Mouse (Mus musculus): ENCODE data around the gene Hps3. TPM values are rescaled to one million over a fixed set of nuclear protein-coding genes. Genes with fewer than 3 reads are reported as not detected.
"Not testable (repeated sequence)": the region's sequence is repeated elsewhere in the genome, so short reads cannot be mapped to it uniquely, and the experiment has no call there.

The Hps3 gene
- polyA plus RNA-seq, 1 experiment from 2014 or later = 9.1 TPM

DNA sequence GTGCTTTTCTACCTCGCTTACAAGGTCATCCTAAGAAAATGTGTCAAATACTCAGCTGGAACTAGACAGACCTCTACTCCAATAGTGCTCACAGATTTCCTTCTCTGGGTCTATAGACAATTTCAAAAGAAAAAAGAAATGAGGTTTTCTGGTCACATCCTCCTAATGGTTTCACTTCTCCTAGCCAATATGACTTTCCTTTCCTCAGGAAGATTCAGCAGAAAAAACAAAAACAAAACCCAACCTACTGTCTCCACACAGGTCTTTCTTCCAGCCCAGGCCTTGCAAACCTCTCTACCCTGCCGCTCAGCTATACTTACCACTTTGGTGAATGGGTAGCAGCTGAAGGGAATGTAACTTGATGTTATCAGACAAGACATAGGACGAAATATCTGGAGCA lies 6.5 kb downstream of the Hps3 start:
- Histone ChIP-seq H3K4me1 (replicated peaks) (peaks cover 2% of the 10 kb centered on the region), H3K9ac (no peak overlapping the region), H3K27me3 (no peaks in the 10 kb centered on the region), H3K9me3 (replicated peaks) (no peaks in the 10 kb centered on the region), H3K27ac (no peak overlapping the region), H3K36me3 (peaks cover 31% of the 10 kb centered on the region), H3K4me2 (no peak overlapping the region), H3K4me3 (no peak overlapping the region)
- ATAC-seq (replicated peaks; ENCODE audit: insufficient number of reproducible peaks, insufficient read depth, low FRiP score, low read depth) = no peak
- WGBS = 93% methylated on average over 3 of the region's 3 CpGs

DNA sequence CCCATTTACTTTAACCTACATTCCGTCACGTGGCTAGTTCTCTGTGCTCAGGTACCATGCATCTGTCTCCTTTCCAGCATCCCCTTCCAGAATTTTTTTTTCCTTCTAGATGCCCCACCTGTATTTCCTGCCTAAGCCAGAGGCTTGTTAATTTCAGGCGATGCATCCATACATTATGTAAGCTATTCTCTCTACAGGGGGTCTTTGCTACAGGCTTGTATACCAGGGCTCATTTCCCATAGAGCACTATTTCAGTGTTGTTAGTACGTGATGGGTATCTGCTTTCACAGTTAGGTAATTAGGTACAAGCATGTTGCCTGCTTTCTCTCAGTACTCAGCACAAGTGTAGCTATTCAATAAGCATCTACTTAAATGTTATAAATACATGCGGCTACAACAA lies 7.3 kb downstream of the Hps3 start:
- Histone ChIP-seq H3K9ac (no peak overlapping the region), H3K4me1 (replicated peaks) (no peaks in the 10 kb centered on the region), H3K36me3 (peaks cover 39% of the 10 kb centered on the region), H3K27ac (no peak overlapping the region), H3K4me2 (no peak overlapping the region), H3K27me3 (no peaks in the 10 kb centered on the region), H3K9me3 (replicated peaks) (no peaks in the 10 kb centered on the region), H3K4me3 (no peak overlapping the region)
- no peak for ATAC-seq (replicated peaks; ENCODE audit: insufficient number of reproducible peaks, insufficient read depth, low FRiP score, low read depth)
- WGBS = 92% methylated on average over 5 of the region's 5 CpGs

DNA sequence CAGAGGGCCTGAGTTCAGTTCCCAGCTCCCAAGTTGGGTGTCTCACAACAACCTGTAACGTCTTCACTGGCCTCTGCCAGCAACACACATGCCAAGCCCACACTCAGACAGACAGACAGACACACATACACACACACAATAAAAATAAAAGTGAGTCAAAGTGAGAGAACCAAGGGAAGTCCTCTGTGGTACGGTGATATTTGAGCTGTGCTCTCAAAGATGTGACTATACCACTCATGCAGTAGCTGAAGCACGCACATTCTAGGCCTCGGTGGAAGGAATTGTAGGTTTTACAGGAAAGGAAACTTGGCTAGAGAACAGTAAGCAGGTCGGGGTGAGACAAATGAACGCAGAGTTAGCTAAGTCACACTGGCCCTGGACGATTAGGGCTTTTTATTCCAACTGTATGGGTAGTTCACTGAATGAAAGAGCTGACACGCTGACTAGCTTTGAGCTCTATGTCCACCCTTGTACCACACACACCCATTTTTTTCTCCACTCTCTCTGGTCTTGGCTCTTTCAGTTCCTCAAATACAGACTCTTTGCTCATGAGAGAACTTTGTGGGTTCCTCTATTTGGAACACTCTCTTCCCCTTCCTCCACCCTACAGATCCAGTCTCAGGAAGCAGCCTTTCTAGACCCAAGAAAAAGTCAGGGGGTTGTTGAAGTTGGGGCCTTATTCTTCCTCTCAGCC lies 8.0 kb downstream of the Hps3 start:
- WGBS = 86% methylated on average over 8 of the region's 8 CpGs
- Histone ChIP-seq H3K9me3 (replicated peaks) (no peaks in the 10 kb centered on the region), H3K4me1 (replicated peaks) (no peaks in the 10 kb centered on the region), H3K27me3 (no peaks in the 10 kb centered on the region), H3K9ac (no peak overlapping the region), H3K4me2 (no peak overlapping the region), H3K4me3 (no peak overlapping the region), H3K36me3 (peaks cover 44% of the 10 kb centered on the region), H3K27ac (no peak overlapping the region)
- ATAC-seq (replicated peaks; ENCODE audit: insufficient number of reproducible peaks, insufficient read depth, low FRiP score, low read depth) = no peak

DNA sequence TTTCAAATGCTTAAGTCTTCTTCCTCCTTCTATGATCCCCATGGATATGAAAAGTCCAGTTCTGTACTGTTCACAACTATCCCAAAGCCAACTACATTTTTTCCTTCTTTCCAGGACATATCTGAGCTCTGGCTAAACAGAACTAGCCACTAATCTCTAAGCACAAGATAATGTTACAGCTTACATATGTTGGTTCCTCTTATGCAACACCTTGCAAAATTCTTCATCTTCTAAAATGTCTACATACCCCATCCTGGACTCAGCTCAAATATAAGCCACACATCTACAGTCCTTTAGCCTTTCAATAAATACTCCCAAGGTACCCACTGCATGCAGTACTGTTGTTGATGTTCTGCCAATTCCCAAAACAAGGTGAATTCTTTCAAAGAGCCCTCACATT lies 8.6 kb downstream of the Hps3 start:
- no peak for ATAC-seq (replicated peaks; ENCODE audit: insufficient number of reproducible peaks, insufficient read depth, low FRiP score, low read depth)
- no peaks in the 10 kb centered on the region for H3K27me3 ChIP-seq
- H3K36me3 ChIP-seq = peaks cover 46% of the 10 kb centered on the region
- no peak overlapping the region for H3K9ac ChIP-seq
- H3K9me3 ChIP-seq (replicated peaks) = no peaks in the 10 kb centered on the region
- no peak overlapping the region for H3K27ac ChIP-seq
- H3K4me2 ChIP-seq = no peak overlapping the region
- H3K4me1 ChIP-seq (replicated peaks) = no peaks in the 10 kb centered on the region
- no peak overlapping the region for H3K4me3 ChIP-seq

DNA sequence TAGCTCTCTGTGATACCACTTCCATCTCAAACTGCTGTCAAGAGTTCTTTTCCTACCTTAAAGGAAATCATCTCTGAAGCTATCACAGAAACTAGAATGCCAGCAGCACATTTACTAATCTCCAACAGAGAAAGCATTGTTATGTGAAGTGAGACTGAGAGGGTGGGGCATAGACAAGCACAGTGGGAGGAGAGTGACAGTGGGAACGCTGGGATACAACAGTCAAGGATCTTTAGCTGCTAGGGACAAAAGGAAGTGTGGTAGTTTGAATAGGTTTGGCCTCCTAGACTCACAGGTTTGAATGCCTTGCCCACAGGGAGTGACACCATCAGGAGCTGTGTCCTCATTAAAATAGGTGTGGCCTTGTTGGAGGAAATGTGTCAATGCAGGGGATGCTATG lies 11.3 kb downstream of the Hps3 start:
- H3K4me2 ChIP-seq = no peak overlapping the region
- ATAC-seq (replicated peaks; ENCODE audit: insufficient number of reproducible peaks, insufficient read depth, low FRiP score, low read depth) = no peak
- H3K4me1 ChIP-seq (replicated peaks) = no peaks in the 10 kb centered on the region
- WGBS = 68% methylated on average over 1 of the region's 1 CpGs
- H3K9ac ChIP-seq = no peak overlapping the region
- H3K36me3 ChIP-seq = peaks cover 58% of the 10 kb centered on the region
- no peaks in the 10 kb centered on the region for H3K27me3 ChIP-seq
- H3K4me3 ChIP-seq = no peak overlapping the region
- no peaks in the 10 kb centered on the region for H3K9me3 ChIP-seq (replicated peaks)
- H3K27ac ChIP-seq = no peak overlapping the region

DNA sequence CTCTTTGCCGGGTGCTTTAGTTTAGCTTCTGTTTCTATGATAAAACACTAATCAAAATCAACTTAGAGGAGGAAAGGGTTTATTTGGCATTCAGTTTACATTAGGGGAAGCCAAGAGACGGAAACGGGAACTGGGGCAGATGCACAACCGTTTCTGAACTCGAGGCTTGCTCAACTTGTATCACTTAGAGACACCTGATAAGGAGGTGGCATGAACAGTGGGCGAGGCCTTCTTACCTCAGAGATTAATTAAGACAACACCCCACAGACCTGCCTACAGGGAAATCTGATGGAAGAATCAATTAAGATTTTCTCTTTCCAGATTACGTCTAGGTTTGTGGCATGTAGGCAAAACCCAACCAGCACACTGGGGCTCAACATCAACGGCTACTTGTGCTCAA lies 17.0 kb downstream of the Hps3 start:
- no peak overlapping the region for H3K9ac ChIP-seq
- no peak overlapping the region for H3K4me3 ChIP-seq
- no peaks in the 10 kb centered on the region for H3K27me3 ChIP-seq
- no peak for ATAC-seq (replicated peaks; ENCODE audit: insufficient number of reproducible peaks, insufficient read depth, low FRiP score, low read depth)
- H3K4me2 ChIP-seq = no peak overlapping the region
- H3K36me3 ChIP-seq = peaks cover 46% of the 10 kb centered on the region
- H3K27ac ChIP-seq = no peak overlapping the region
- H3K4me1 ChIP-seq (replicated peaks) = no peaks in the 10 kb centered on the region
- H3K9me3 ChIP-seq (replicated peaks) = no peaks in the 10 kb centered on the region
- WGBS = 70% methylated on average over 8 of the region's 8 CpGs

DNA sequence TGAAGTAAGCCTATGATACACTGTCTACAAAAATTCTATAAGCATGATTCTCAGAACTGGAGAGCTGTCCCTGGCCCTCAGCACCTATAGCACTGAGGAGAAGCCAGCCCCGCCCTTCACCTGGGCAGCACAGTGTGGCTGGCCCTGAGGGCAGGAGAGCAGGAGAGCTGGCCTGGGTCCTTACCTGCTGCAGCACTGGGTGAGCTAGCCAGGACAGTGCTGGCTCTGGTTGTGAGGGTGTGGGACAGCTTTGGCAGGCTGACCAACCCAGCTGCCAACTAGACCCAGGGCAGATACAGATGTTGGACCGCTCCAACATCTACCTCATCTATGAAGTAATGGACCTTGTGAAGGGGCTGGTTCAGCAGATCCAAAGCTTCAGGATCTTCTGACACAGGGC lies 20.7 kb downstream of the Hps3 start:
- Histone ChIP-seq H3K36me3 (peaks cover 26% of the 10 kb centered on the region), H3K9me3 (replicated peaks) (no peaks in the 10 kb centered on the region), H3K27ac (no peak overlapping the region), H3K27me3 (no peaks in the 10 kb centered on the region), H3K4me2 (no peak overlapping the region), H3K4me3 (no peak overlapping the region), H3K9ac (no peak overlapping the region), H3K4me1 (replicated peaks) (no peaks in the 10 kb centered on the region)
- no peak; the same call in 1 of the 2 replicates for ATAC-seq (replicated peaks; ENCODE audit: insufficient number of reproducible peaks, insufficient read depth, low FRiP score, low read depth)
- WGBS = 95% methylated on average over 2 of the region's 2 CpGs

DNA sequence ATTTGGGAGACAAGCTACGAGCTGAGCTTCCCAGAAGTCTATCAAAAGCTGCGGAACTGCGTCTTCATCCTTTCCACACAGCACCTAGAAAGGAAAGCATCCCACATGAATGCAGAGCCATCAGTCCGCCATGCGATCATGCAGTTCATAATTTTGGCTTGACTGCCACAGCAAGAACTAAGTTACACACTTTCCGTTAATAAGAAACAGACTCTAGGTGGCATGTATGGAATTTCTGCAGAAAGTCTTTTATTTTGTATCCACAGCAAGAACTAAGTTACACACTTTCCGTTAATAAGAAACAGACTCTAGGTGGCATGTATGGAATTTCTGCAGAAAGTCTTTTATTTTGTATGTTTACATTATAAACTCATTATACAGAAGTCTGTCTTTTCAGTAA lies 24.2 kb downstream of the Hps3 start:
- not testable (repeated sequence) for H3K4me1 ChIP-seq (replicated peaks); H3K9me3 ChIP-seq (replicated peaks); H3K4me2 ChIP-seq; H3K4me3 ChIP-seq; H3K27ac ChIP-seq; H3K27me3 ChIP-seq; H3K9ac ChIP-seq; ATAC-seq (replicated peaks; ENCODE audit: insufficient number of reproducible peaks, insufficient read depth, low FRiP score, low read depth)
- peaks cover 18% of the 10 kb centered on the region for H3K36me3 ChIP-seq
- WGBS = 76% methylated on average over 7 of the region's 7 CpGs

DNA sequence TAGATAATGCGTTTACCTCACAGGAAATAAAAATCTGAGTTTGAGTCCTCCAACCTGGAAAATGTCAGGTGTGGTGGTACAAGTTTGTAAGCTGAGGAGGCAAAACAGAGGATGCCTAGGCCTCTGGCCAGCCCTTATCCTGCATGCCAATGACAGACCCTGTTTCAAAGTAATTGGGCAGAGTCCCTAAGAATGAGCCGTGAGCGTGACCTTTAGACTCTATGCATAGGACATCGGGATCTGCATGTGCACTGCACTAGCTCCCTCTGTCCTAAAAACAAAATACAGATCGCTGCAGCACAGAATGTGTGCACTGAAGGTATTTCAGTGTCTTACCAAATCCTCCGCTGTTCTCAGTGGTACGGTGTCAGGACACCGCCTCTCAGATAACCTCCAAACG lies 24.7 kb downstream of the Hps3 start:
- no peak for ATAC-seq (replicated peaks; ENCODE audit: insufficient number of reproducible peaks, insufficient read depth, low FRiP score, low read depth)
- WGBS = 82% methylated on average over 9 of the region's 9 CpGs
- H3K27me3 ChIP-seq = no peaks in the 10 kb centered on the region
- peaks cover 14% of the 10 kb centered on the region for H3K36me3 ChIP-seq
- H3K9ac ChIP-seq = no peak overlapping the region
- no peak overlapping the region for H3K27ac ChIP-seq
- no peaks in the 10 kb centered on the region for H3K4me1 ChIP-seq (replicated peaks)
- no peak overlapping the region for H3K4me2 ChIP-seq
- no peaks in the 10 kb centered on the region for H3K9me3 ChIP-seq (replicated peaks)
- no peak overlapping the region for H3K4me3 ChIP-seq

DNA sequence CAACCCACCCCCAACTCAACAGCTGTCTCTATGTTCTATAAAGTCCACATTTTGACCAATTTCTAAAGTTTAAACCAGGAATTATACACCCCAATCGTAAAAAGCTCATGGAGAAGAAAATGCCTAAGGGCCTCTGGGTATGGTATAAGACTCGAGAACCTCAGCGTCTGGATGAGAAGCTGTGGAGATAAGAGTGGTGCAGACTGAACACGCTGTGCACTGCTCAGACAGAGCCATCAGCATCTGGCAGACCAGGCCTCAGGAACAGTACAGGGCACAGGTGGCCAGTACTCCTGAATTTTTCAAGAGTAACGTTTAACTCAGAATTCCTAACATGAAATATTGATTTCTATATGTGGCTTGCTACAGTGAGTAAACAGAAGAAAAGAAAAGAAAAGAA lies 27.4 kb downstream of the Hps3 start:
- 55% methylated on average over 5 of the region's 5 CpGs for WGBS
- no peaks in the 10 kb centered on the region for H3K27me3 ChIP-seq
- H3K36me3 ChIP-seq = peaks cover 9% of the 10 kb centered on the region
- no peaks in the 10 kb centered on the region for H3K4me1 ChIP-seq (replicated peaks)
- H3K4me2 ChIP-seq = no peak overlapping the region
- no peak overlapping the region for H3K4me3 ChIP-seq
- H3K9me3 ChIP-seq (replicated peaks) = no peaks in the 10 kb centered on the region
- no peak for ATAC-seq (replicated peaks; ENCODE audit: insufficient number of reproducible peaks, insufficient read depth, low FRiP score, low read depth)
- H3K27ac ChIP-seq = no peak overlapping the region
- H3K9ac ChIP-seq = no peak overlapping the region

DNA sequence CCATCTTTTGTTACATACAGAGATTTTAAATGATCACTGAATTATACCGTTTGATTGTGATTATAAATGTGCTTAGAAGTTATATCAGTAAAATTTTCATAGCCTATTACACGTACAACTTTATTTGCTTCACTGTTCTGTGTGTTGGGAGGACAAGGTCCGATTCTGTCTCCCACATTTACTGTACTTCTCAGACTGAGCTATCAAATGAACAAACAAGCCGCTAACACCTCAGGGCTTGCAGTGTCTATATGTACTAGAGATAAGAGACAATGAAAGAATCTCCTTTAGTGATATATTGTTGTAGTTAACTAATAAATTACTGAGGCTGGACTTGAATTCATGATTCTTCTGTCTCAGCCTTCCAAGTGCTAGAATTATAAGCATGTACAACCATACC lies 27.8 kb downstream of the Hps3 start:
- 85% methylated on average over 4 of the region's 4 CpGs for WGBS
- Histone ChIP-seq H3K27me3 (no peaks in the 10 kb centered on the region), H3K36me3 (peaks cover 12% of the 10 kb centered on the region), H3K4me2 (no peak overlapping the region), H3K9me3 (replicated peaks) (no peaks in the 10 kb centered on the region), H3K4me3 (no peak overlapping the region), H3K9ac (no peak overlapping the region), H3K4me1 (replicated peaks) (no peaks in the 10 kb centered on the region), H3K27ac (no peak overlapping the region)
- no peak for ATAC-seq (replicated peaks; ENCODE audit: insufficient number of reproducible peaks, insufficient read depth, low FRiP score, low read depth)

DNA sequence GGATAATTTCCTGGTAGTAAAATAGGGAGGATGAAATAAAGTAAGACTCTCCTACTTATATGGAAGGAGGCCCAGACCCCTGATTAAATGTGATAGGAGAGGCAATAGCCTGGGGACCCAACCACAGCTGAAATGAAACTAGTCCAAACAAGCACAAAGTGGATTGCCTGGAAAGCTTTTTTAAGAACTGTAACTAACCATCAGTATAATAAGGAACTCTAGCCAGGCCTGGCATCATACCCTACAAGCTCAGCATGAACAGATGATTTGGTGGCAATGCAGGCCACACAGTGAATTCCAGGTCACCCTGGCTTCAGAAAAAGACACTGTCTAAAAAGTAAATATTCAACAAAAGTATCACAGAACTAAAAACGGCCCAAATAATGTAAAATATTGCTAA lies 29.5 kb downstream of the Hps3 start:
- Histone ChIP-seq H3K4me3 (no peak overlapping the region), H3K4me2 (no peak overlapping the region), H3K9ac (no peak overlapping the region), H3K4me1 (replicated peaks) (no peaks in the 10 kb centered on the region), H3K9me3 (replicated peaks) (no peaks in the 10 kb centered on the region), H3K27me3 (no peaks in the 10 kb centered on the region), H3K27ac (no peak overlapping the region), H3K36me3 (peaks cover 18% of the 10 kb centered on the region)
- no peak for ATAC-seq (replicated peaks; ENCODE audit: insufficient number of reproducible peaks, insufficient read depth, low FRiP score, low read depth)
- WGBS = 67% methylated on average over 1 of the region's 1 CpGs

Measured in heart, embryonic 15.5 days (tissue).